Mouse (Mus musculus) neural tube, embryonic 14.5 days (tissue): Measurements from ENCODE around the gene Zfp512b. TPM values are rescaled to one million over a fixed set of nuclear protein-coding genes. Genes with fewer than 3 reads are reported as not detected.

Experiments
- ATAC-seq: fragments of 200-750 bp; cut with Nextera tagmentation; 2 replicates; pipeline ENCODE4 v1.8.0; 2017; ENCODE audit warnings: low read depth, mild to moderate bottlenecking, moderate TSS enrichment, moderate library complexity
- H3K27ac ChIP-seq: fragments of 300-500 bp; sonication (generic); 2 replicates; pipeline ENCODE4 v1.5.1; 2014; ENCODE audit warnings: low read depth, mild to moderate bottlenecking, control low read depth, low read length, moderate library complexity, mixed read lengths
- H3K27me3 ChIP-seq: fragments of 300-500 bp; sonication (generic); 2 replicates; pipeline ENCODE4 v1.6.1; 2014; ENCODE audit warnings: low read length; ENCODE audit not compliant: control insufficient read depth, insufficient read depth
- H3K36me3 ChIP-seq: fragments of 300-500 bp; sonication (generic); 2 replicates; pipeline ENCODE4 v1.6.1; 2014; ENCODE audit warnings: low read length, mixed read lengths; ENCODE audit not compliant: control insufficient read depth, insufficient read depth
- H3K4me1 ChIP-seq: fragments of 300-500 bp; sonication (generic); 2 replicates; pipeline ENCODE4 v1.6.1; 2014; ENCODE audit warnings: low read length; ENCODE audit not compliant: control insufficient read depth, insufficient read depth
- H3K4me2 ChIP-seq: fragments of 300-500 bp; sonication (generic); 2 replicates; pipeline ENCODE4 v1.6.1; 2014; ENCODE audit warnings: mild to moderate bottlenecking, low read depth, low read length, control low read depth
- H3K4me3 ChIP-seq: fragments of 300-500 bp; sonication (generic); 2 replicates; pipeline ENCODE4 v1.5.1; 2014; ENCODE audit warnings: low read depth, low read length, control low read depth, mixed read lengths
- H3K9ac ChIP-seq: fragments of 300-500 bp; sonication (generic); replicated peaks from 2 replicates; pipeline ENCODE4 v1.6.1; 2014; ENCODE audit warnings: low read depth, mild to moderate bottlenecking, control low read depth, low read length, mixed read lengths
- H3K9me3 ChIP-seq: fragments of 300-500 bp; sonication (generic); 2 replicates; pipeline ENCODE4 v1.6.1; 2016; ENCODE audit warnings: low read length; ENCODE audit not compliant: control insufficient read depth
- WGBS: fragments of 180-500 bp; shearing (Covaris S2); extraction: QIAGEN DNeasy Blood & Tissue Kit; methylation state at CpG from one replicate; pipeline ENCODE4 v1.1.7; 2014; 5-methylcytosine and 5-hydroxymethylcytosine counted together
- polyA plus RNA-seq: library from polyadenylated mRNA; unstranded; fragments of >200 nt; fragmentation: Nextera tagmentation; extraction: Ambion mirVana; gene quantifications from 2 replicates; pipeline ENCODE4 v1.2.1, GENCODE M21; 2014

The Zfp512b gene
- 85.1 and 87.5 TPM in 2 replicates for polyA plus RNA-seq

- peak within 1 kb of the TSS; percentile 86 for H3K27ac ChIP-seq
- H3K4me2 ChIP-seq, result peak within 1 kb of the TSS; percentile 85
- peak; percentile 86 for ATAC-seq
- H3K9me3 ChIP-seq, result no peaks in the 10 kb centered on the region
- H3K4me3 ChIP-seq, result peak within 1 kb of the TSS; percentile 98
- peaks cover 33% of the 10 kb centered on the region for H3K36me3 ChIP-seq
- peaks cover 20% of the 10 kb centered on the region for H3K4me1 ChIP-seq
- no peaks in the 10 kb centered on the region for H3K27me3 ChIP-seq
- WGBS, result 1% methylated on average over 77 of the region's 97 CpGs
- peak within 1 kb of the TSS; percentile 94 for H3K9ac ChIP-seq
Measured at GRCm38 (mm10) chr2:181592231-181593041, at the start of gene Zfp512b. TSS of gene Zfp512b (minus strand) at chr2:181592803.

- no peak for ATAC-seq
- H3K4me1 ChIP-seq, result no peaks in the 10 kb centered on the region
Measured at GRCm38 (mm10) chr2:181635865-181636264, 43.3 kb upstream of the Zfp512b start.

GRCm38 (mm10) chr2:181632624-181633023 lies 40.0 kb upstream of the Zfp512b start:
- no peak overlapping the region for H3K27ac ChIP-seq
- no peak overlapping the region for H3K9ac ChIP-seq
- H3K4me1 ChIP-seq, result no peaks in the 10 kb centered on the region
- H3K4me3 ChIP-seq, result no peak overlapping the region
- 96% methylated on average over 6 of the region's 6 CpGs for WGBS
- ATAC-seq, result no peak
- H3K9me3 ChIP-seq, result no peaks in the 10 kb centered on the region
- no peaks in the 10 kb centered on the region for H3K27me3 ChIP-seq
- peaks cover 50% of the 10 kb centered on the region for H3K36me3 ChIP-seq
- no peak overlapping the region for H3K4me2 ChIP-seq

More at GRCm38 (mm10) chr2:181635865-181636264, 43.3 kb upstream of the Zfp512b start:
- no peak overlapping the region for H3K4me3 ChIP-seq
- H3K4me2 ChIP-seq, result no peak overlapping the region
- no peaks in the 10 kb centered on the region for H3K27me3 ChIP-seq
- peaks cover 59% of the 10 kb centered on the region for H3K36me3 ChIP-seq
- WGBS, result 94% methylated on average over 3 of the region's 3 CpGs
- no peak overlapping the region for H3K9ac ChIP-seq
- H3K27ac ChIP-seq, result no peak overlapping the region
- H3K9me3 ChIP-seq, result no peaks in the 10 kb centered on the region

- Histone ChIP-seq H3K36me3 (peaks cover 27% of the 10 kb centered on the region; the same call in 1 of the 2 replicates), H3K27ac (no peak overlapping the region), H3K27me3 (no peaks in the 10 kb centered on the region), H3K9ac (no peak overlapping the region), H3K4me3 (no peak overlapping the region), H3K4me1 (no peaks in the 10 kb centered on the region), H3K9me3 (no peaks in the 10 kb centered on the region), H3K4me2 (no peak overlapping the region)
- ATAC-seq, result no peak
Measured at GRCm38 (mm10) chr2:181628471-181628870, 35.9 kb upstream of the Zfp512b start.

GRCm38 (mm10) chr2:181623401-181623800 lies 30.8 kb upstream of the Zfp512b start:
- peaks cover 33% of the 10 kb centered on the region for H3K36me3 ChIP-seq
- no peak for ATAC-seq
- H3K9me3 ChIP-seq, result no peaks in the 10 kb centered on the region
- H3K4me1 ChIP-seq, result no peaks in the 10 kb centered on the region
- no peak overlapping the region for H3K9ac ChIP-seq
- no peak overlapping the region for H3K4me3 ChIP-seq
- no peak overlapping the region for H3K4me2 ChIP-seq
- H3K27ac ChIP-seq, result no peak overlapping the region
- H3K27me3 ChIP-seq, result no peaks in the 10 kb centered on the region

- Histone ChIP-seq H3K4me1 (no peaks in the 10 kb centered on the region), H3K27me3 (no peaks in the 10 kb centered on the region), H3K36me3 (peaks cover 31% of the 10 kb centered on the region), H3K9ac (no peak overlapping the region), H3K9me3 (no peaks in the 10 kb centered on the region), H3K4me2 (no peak overlapping the region), H3K4me3 (no peak overlapping the region), H3K27ac (no peak overlapping the region)
- ATAC-seq, result no peak
- 86% methylated on average over 5 of the region's 5 CpGs for WGBS
Measured at GRCm38 (mm10) chr2:181618761-181619495, 26.3 kb upstream of the Zfp512b start.

GRCm38 (mm10) chr2:181602367-181602766 lies 9.8 kb upstream of the Zfp512b start:
- ATAC-seq, result no peak
- no peaks in the 10 kb centered on the region for H3K27me3 ChIP-seq
- H3K4me3 ChIP-seq, result no peak overlapping the region
- no peak overlapping the region for H3K9ac ChIP-seq
- peak overlapping the region; percentile 87 for H3K4me2 ChIP-seq
- no peak overlapping the region for H3K27ac ChIP-seq
- no peaks in the 10 kb centered on the region for H3K9me3 ChIP-seq
- 78% methylated on average over 4 of the region's 4 CpGs for WGBS
- H3K36me3 ChIP-seq, result no peaks in the 10 kb centered on the region
- H3K4me1 ChIP-seq, result peaks cover 15% of the 10 kb centered on the region

GRCm38 (mm10) chr2:181601751-181602145 lies 9.1 kb upstream of the Zfp512b start:
- Histone ChIP-seq H3K27ac (peak overlapping the region; percentile 84; the same call in 1 of the 2 replicates), H3K9ac (peak overlapping the region; percentile 90), H3K27me3 (no peaks in the 10 kb centered on the region), H3K4me1 (peaks cover 17% of the 10 kb centered on the region), H3K4me2 (peak overlapping the region; percentile 87), H3K9me3 (no peaks in the 10 kb centered on the region), H3K4me3 (peak overlapping the region; percentile 84), H3K36me3 (no peaks in the 10 kb centered on the region)
- WGBS, result 30% methylated on average over 10 of the region's 10 CpGs
- no peak for ATAC-seq
